Mouse (Mus musculus): ENCODE measurements around the gene Arap2.

GRCm38 (mm10) chr5:62764161-62764560, 1.8 kb downstream of the Arap2 start:
- TF ChIP-seq GATA1 (IDR thresholded peaks at IDR 0.05; ENCODE audit: borderline replicate concordance, low read length) (no peak), FLI1 (IDR thresholded peaks at IDR 0.05; ENCODE audit: low read length) (no peak)

All from megakaryocyte, embryonic 14.5 days (primary cell).